Mouse (Mus musculus) MEL (cell line): ENCODE measurements around the gene Ints5. TPM values are rescaled to one million over a fixed set of nuclear protein-coding genes. Genes with fewer than 3 reads are reported as not detected.
A peak's percentile ranks its signal among the peaks of the same experiment; 100 is the strongest.

ENCODE experiments used
- DNase-seq: peaks from one replicate; pipeline ENCODE4 v3.0.0; 2011; ENCODE audit warnings: low read depth, low spot score
- H3K27ac ChIP-seq: 2 replicates; pipeline ENCODE4 v1.5.1; 2012; ENCODE audit warnings: low read depth, mild to moderate bottlenecking, control low read depth, low read length, moderate library complexity; ENCODE audit not compliant: control insufficient read depth
- H3K27me3 ChIP-seq, 2 experiments: fragments of 150-350 bp in 1 of 2; sonication (generic) in 1 of 2; 2 replicates each; pipeline ENCODE4 v1.6.1; 2012; ENCODE audit warnings: low read length in 2 of 2, mild to moderate bottlenecking in 2 of 2, improper control_type of control experiment in 1 of 2, moderate library complexity in 1 of 2; ENCODE audit not compliant: insufficient read depth in 2 of 2, control insufficient read depth in 1 of 2
- H3K36me3 ChIP-seq, 2 experiments: 2 replicates each; pipeline ENCODE4 v1.6.1; 2012 to 2014; ENCODE audit warnings: low read length in 2 of 2, improper control_type of control experiment in 1 of 2, inconsistent platforms in 1 of 2, mild to moderate bottlenecking in 1 of 2; ENCODE audit not compliant: insufficient read depth in 2 of 2, control insufficient read depth in 1 of 2
- H3K4me1 ChIP-seq, 2 experiments: fragments of 150-350 bp in 1 of 2; sonication (generic) in 1 of 2; 2 replicates each; pipeline ENCODE4 v1.6.1; 2012; ENCODE audit warnings: low read length in 2 of 2, improper control_type of control experiment in 1 of 2, mild to moderate bottlenecking in 1 of 2; ENCODE audit not compliant: insufficient read depth in 2 of 2, control insufficient read depth in 1 of 2
- H3K4me3 ChIP-seq, 2 experiments: fragments of 150-350 bp in 1 of 2; sonication (generic) in 1 of 2; 2 replicates each; pipeline ENCODE4 v1.5.1; 2012; ENCODE audit warnings: low read depth in 2 of 2, low read length in 2 of 2, mild to moderate bottlenecking in 2 of 2, moderate library complexity in 2 of 2, control low read depth in 1 of 2, improper control_type of control experiment in 1 of 2; ENCODE audit not compliant: control insufficient read depth in 1 of 2, insufficient read depth in 1 of 2
- H3K79me2 ChIP-seq: 2 replicates; pipeline ENCODE4 v1.6.1; 2012; ENCODE audit warnings: mild to moderate bottlenecking, low read length, moderate library complexity; ENCODE audit not compliant: control insufficient read depth, poor library complexity, insufficient read depth
- H3K9ac ChIP-seq: 2 replicates; pipeline ENCODE4 v1.6.1; 2012; ENCODE audit warnings: low read depth, mild to moderate bottlenecking, control low read depth, low read length, moderate library complexity; ENCODE audit not compliant: control insufficient read depth, poor library complexity, severe bottlenecking
- H3K9me3 ChIP-seq: fragments of 150-350 bp; sonication (generic); replicated peaks from 2 replicates; pipeline ENCODE4 v1.6.1; 2012; ENCODE audit warnings: mild to moderate bottlenecking, low read length, improper control_type of control experiment, moderate library complexity; ENCODE audit not compliant: insufficient read depth
- BHLHE40 ChIP-seq: IDR thresholded peaks from 2 replicates; pipeline ENCODE4 v1.6.1; 2012; ENCODE audit warnings: low read depth, mild to moderate bottlenecking, inconsistent platforms, low read length, improper control_type of control experiment, borderline replicate concordance
- CHD1 ChIP-seq: IDR thresholded peaks from 2 replicates; pipeline ENCODE4 v1.6.1; 2012; ENCODE audit warnings: low read depth, mild to moderate bottlenecking, inconsistent platforms, low read length, improper control_type of control experiment
- CHD2 ChIP-seq: IDR thresholded peaks from 2 replicates; pipeline ENCODE4 v1.6.1; 2011; ENCODE audit warnings: low read length, improper control_type of control experiment
- CTCF ChIP-seq, 3 experiments: IDR thresholded peaks in 2 of 3; conservative IDR thresholded peaks in 1 of 3; 2 replicates each; pipeline ENCODE4 v1.5.1; 2011 to 2012; ENCODE audit warnings: low read length in 3 of 3, low read depth in 2 of 3, mild to moderate bottlenecking in 2 of 3, improper control_type of control experiment in 1 of 3, inconsistent platforms in 1 of 3, mixed read lengths in 1 of 3, moderate library complexity in 1 of 3; ENCODE audit not compliant: control insufficient read depth in 1 of 3, insufficient read depth in 1 of 3, poor library complexity in 1 of 3, severe bottlenecking in 1 of 3
- ELF1 ChIP-seq: IDR thresholded peaks from 2 replicates; pipeline ENCODE4 v1.6.1; 2014; ENCODE audit warnings: low read depth, mild to moderate bottlenecking, inconsistent platforms, low read length, improper control_type of control experiment, moderate library complexity
- EP300 ChIP-seq, 2 experiments: IDR thresholded peaks; 2 replicates each; pipeline ENCODE4 v1.6.1; 2011; ENCODE audit warnings: improper control_type of control experiment in 2 of 2, low read length in 2 of 2, low read depth in 1 of 2, mild to moderate bottlenecking in 1 of 2
- ETS1 ChIP-seq: IDR thresholded peaks from 2 replicates; pipeline ENCODE4 v1.6.1; 2012; ENCODE audit warnings: low read depth, mild to moderate bottlenecking, inconsistent platforms, low read length, improper control_type of control experiment, moderate library complexity
- GATA1 ChIP-seq: IDR thresholded peaks from 2 replicates; pipeline ENCODE4 v1.6.1; 2011; ENCODE audit warnings: low read depth, low read length, improper control_type of control experiment
- JUND ChIP-seq: IDR thresholded peaks from 2 replicates; pipeline ENCODE4 v1.6.1; 2011; ENCODE audit warnings: low read depth, mild to moderate bottlenecking, improper control_type of control experiment, low read length
- MAZ ChIP-seq: IDR thresholded peaks from 2 replicates; pipeline ENCODE4 v1.6.1; 2012; ENCODE audit warnings: low read depth, mild to moderate bottlenecking, inconsistent platforms, low read length, improper control_type of control experiment
- MXI1 ChIP-seq: IDR thresholded peaks from 2 replicates; pipeline ENCODE4 v1.6.1; 2011; ENCODE audit warnings: mild to moderate bottlenecking, low read depth, low read length, improper control_type of control experiment
- MYC ChIP-seq: IDR thresholded peaks from 2 replicates; pipeline ENCODE4 v1.6.1; 2011; ENCODE audit warnings: low read depth, mild to moderate bottlenecking, low read length, improper control_type of control experiment, moderate library complexity
- POLR2AphosphoS2 ChIP-seq: IDR thresholded peaks from 2 replicates; pipeline ENCODE4 v1.6.1; 2011; ENCODE audit warnings: low read length, improper control_type of control experiment
- POLR2AphosphoS5 ChIP-seq: IDR thresholded peaks from 2 replicates; pipeline ENCODE4 v1.6.1; 2012; ENCODE audit warnings: low read depth, borderline replicate concordance, mild to moderate bottlenecking, inconsistent platforms, low read length, moderate library complexity, mixed read lengths
- SIN3A ChIP-seq: IDR thresholded peaks from 2 replicates; pipeline ENCODE4 v1.6.1; 2012; ENCODE audit warnings: low read length, improper control_type of control experiment, inconsistent platforms
- TAL1 ChIP-seq: IDR thresholded peaks from 2 replicates; pipeline ENCODE4 v1.6.1; 2012; ENCODE audit warnings: mild to moderate bottlenecking, inconsistent platforms, low read length, moderate library complexity, mixed read lengths
- TBP ChIP-seq: IDR thresholded peaks from 2 replicates; pipeline ENCODE4 v1.8.0; 2011; ENCODE audit warnings: low read depth, low read length, improper control_type of control experiment
- TCF12 ChIP-seq: IDR thresholded peaks from 2 replicates; pipeline ENCODE4 v1.6.1; 2014; ENCODE audit warnings: low read depth, mild to moderate bottlenecking, inconsistent platforms, low read length, improper control_type of control experiment, moderate library complexity
- ZMIZ1 ChIP-seq: IDR thresholded peaks from 2 replicates; pipeline ENCODE4 v1.6.1; 2012; ENCODE audit warnings: low read depth, mild to moderate bottlenecking, inconsistent platforms, low read length, improper control_type of control experiment, moderate library complexity
- polyA plus RNA-seq, 2 experiments: library from polyadenylated mRNA; stranded (reverse) in 1 of 2; unstranded in 1 of 2; fragments of >175 nt in 1 of 2; fragments of >200 nt in 1 of 2; gene quantifications; 2 replicates each; pipeline versions ENCODE4 v1.2.1 to v1.2.4; 2012; ENCODE audit warnings: low replicate concordance in 2 of 2, low read depth in 1 of 2; ENCODE audit not compliant: insufficient read length in 2 of 2, insufficient read depth in 1 of 2, missing spikeins in 1 of 2
- total RNA-seq: library from RNA; depleted of rRNA; stranded (reverse); fragments of 300-350 nt; gene quantifications from 2 replicates; pipeline ENCODE4 v1.2.3, GENCODE M21; 2012; rRNA removed

The Ints5 gene
- total and polyA plus RNA-seq, 3 experiments: 43.9 to 51.5 TPM; not detected in 1

GRCm38 (mm10) chr19:8944750-8945149, 51.9 kb downstream of the Ints5 start (continued):
- 0 out of 2 replicates have a peak, but pooled peaks have one; percentile 25 for TF ChIP-seq MYC
- TF ChIP-seq ELF1: no peak

DNA sequence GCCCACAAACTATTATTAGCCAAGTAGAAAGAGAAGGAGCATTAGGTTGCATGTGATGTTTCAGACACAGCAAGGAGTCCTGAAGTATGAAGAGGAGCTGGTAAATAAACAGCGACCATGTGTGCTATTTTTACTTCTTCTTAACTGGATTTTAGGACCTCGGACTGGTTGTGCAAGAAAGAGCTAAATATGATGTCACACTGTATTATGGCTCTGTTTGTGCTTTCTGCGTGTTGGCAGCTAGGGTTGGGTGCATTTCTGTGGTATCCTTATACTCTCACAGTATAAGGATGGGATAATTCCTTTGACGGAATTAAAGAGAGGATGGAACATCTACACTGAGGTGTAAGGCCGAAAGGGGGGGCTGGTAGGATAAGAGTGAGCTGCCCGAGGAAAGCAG, 52.4 kb downstream of the Ints5 start:
- H3K27ac ChIP-seq: no peak overlapping the region
- H3K79me2 ChIP-seq: peaks cover 38% of the 10 kb centered on the region
- H3K4me1 ChIP-seq: peaks cover 11 to 40% of the 10 kb centered on the region in 2 experiments
- peaks cover 16 to 54% of the 10 kb centered on the region in 2 experiments for H3K36me3 ChIP-seq
- H3K27me3 ChIP-seq: no peaks in the 10 kb centered on the region
- DNase-seq: no peak
- TF ChIP-seq CHD2 (no peak), POLR2AphosphoS5 (no peak), JUND (no peak), POLR2AphosphoS2 (no peak), CHD1 (no peak), ZMIZ1 (no peak), TCF12 (no peak), CTCF (IDR thresholded peaks at IDR 0.05 in 2 of 3, conservative IDR thresholded peaks at IDR 0.05 in 1 of 3; ENCODE audit: control insufficient read depth in 1 of 3, insufficient read depth in 1 of 3, low read depth in 2 of 3, low read length in 3 of 3, poor library complexity in 1 of 3, severe bottlenecking in 1 of 3) (no peak), TBP (no peak), ELF1 (no peak)
- TF ChIP-seq, all 39 proteins: peak for 0
- Histone ChIP-seq H3K9ac (no peak overlapping the region), H3K9me3 (no peaks in the 10 kb centered on the region), H3K4me3 (no peak overlapping the region)

DNA sequence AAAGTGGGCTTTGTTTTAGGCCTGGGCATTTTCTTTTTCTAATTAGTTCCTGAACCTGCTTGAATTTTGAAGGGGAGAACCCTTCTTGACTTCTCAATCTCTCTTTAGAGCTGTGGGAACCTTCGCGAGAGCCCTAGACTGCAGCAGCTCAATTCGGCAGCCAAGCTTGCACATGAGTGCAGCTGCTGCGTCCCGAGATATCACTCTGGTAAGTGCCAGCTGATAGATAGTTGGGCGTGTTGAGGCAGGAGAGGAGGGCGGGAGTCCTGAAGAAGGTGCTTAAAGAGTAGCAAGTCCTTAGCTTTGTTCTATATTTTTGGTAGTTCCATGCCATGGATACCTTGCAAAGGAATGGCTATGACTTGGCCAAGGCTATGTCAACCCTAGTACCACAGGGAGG, 54.1 kb downstream of the Ints5 start:
- no peak overlapping the region for H3K4me3 ChIP-seq
- H3K4me1 ChIP-seq: peaks cover 12 to 40% of the 10 kb centered on the region in 2 experiments

More for the DNA sequence above, 54.1 kb downstream of the Ints5 start:
- TF ChIP-seq TAL1: no peak
- no peak for TF ChIP-seq TBP
- TF ChIP-seq GATA1: no peak
- TF ChIP-seq MAZ: no peak
- peak; percentile 70; the same call in 1 of the 2 replicates for TF ChIP-seq BHLHE40
- TF ChIP-seq SIN3A: peak; percentile 74
- peak in 1 of 2 experiments; percentile 35; a peak in 1 of 4 replicates for TF ChIP-seq EP300 (IDR thresholded peaks at IDR 0.05; ENCODE audit: low read depth in 1 of 2, low read length in 2 of 2)
- peak; percentile 89 for TF ChIP-seq ETS1
- TF ChIP-seq CHD1: no peak
- TF ChIP-seq MXI1: 0 out of 2 replicates have a peak, but pooled peaks have one; percentile 50
- no peak overlapping the region for H3K27ac ChIP-seq
- H3K9me3 ChIP-seq: no peaks in the 10 kb centered on the region
- no peaks in the 10 kb centered on the region for H3K27me3 ChIP-seq
- H3K79me2 ChIP-seq: peaks cover 37% of the 10 kb centered on the region
- H3K36me3 ChIP-seq: peaks cover 22 to 66% of the 10 kb centered on the region in 2 experiments
- H3K9ac ChIP-seq: no peak overlapping the region
- DNase-seq: no peak

Other genes starting within 250 kb of the Ints5 start
Only the 30 nearest of the 33 such genes appear.
- 164 and 253 TPM in 2 replicates for gene Slc3a2, start 169.6 kb upstream of the Ints5 start, total RNA-seq
- 100 to 1,000 TPM; 428 to 670 TPM for gene Slc3a2, start 169.6 kb upstream of the Ints5 start, polyA plus RNA-seq
- gene Wdr74, start 157.2 kb upstream of the Ints5 start, total RNA-seq: 158 and 208 TPM in 2 replicates
- 100 to 1,000 TPM; 208 to 803 TPM for gene Wdr74, start 157.2 kb upstream of the Ints5 start, polyA plus RNA-seq
- gene 1700092M07Rik, start 152.3 kb upstream of the Ints5 start, total RNA-seq: 3.0 and 3.3 TPM in 2 replicates
- gene 1700092M07Rik, start 152.3 kb upstream of the Ints5 start, polyA plus RNA-seq: 1 to 10 TPM in 1 of 2 experiments, not detected in 1; 4.3 TPM
- 27.5 and 28.7 TPM in 2 replicates for gene Stx5a, start 151.6 kb upstream of the Ints5 start, total RNA-seq
- gene Stx5a, start 151.6 kb upstream of the Ints5 start, polyA plus RNA-seq: 10 to 100 TPM in 1 of 2 experiments, not detected in 1; 50.0 TPM
- 107 and 122 TPM in 2 replicates for gene Nxf1, start 135.9 kb upstream of the Ints5 start, total RNA-seq
- gene Nxf1, start 135.9 kb upstream of the Ints5 start, polyA plus RNA-seq: 100 to 1,000 TPM; 231 to 296 TPM
- 7.5 and 7.8 TPM in 2 replicates for gene Tmem223, start 122.0 kb upstream of the Ints5 start, total RNA-seq
- gene Tmem223, start 122.0 kb upstream of the Ints5 start, polyA plus RNA-seq: 10 to 100 TPM in 1 of 2 experiments, not detected in 1; 23.2 TPM
- gene Tmem179b, start 118.5 kb upstream of the Ints5 start, total RNA-seq: 49.2 and 60.0 TPM in 2 replicates
- 100 to 1,000 TPM in 1 of 2 experiments, not detected in 1; 101 TPM for gene Tmem179b, start 118.5 kb upstream of the Ints5 start, polyA plus RNA-seq
- gene Taf6l, start 106.6 kb upstream of the Ints5 start, total RNA-seq: 15.3 and 18.3 TPM in 2 replicates
- gene Taf6l, start 106.6 kb upstream of the Ints5 start, polyA plus RNA-seq: 10 to 100 TPM in 1 of 2 experiments, not detected in 1; 25.5 TPM
- 165 and 188 TPM in 2 replicates for gene Polr2g, start 94.4 kb upstream of the Ints5 start, total RNA-seq
- gene Polr2g, start 94.4 kb upstream of the Ints5 start, polyA plus RNA-seq: 100 to 1,000 TPM in 1 of 2 experiments, not detected in 1; 181 TPM
- gene Zbtb3, start 90.5 kb upstream of the Ints5 start, total RNA-seq: 2.6 and 2.9 TPM in 2 replicates
- 1 to 10 TPM in 1 of 2 experiments, not detected in 1; 2.4 TPM for gene Zbtb3, start 90.5 kb upstream of the Ints5 start, polyA plus RNA-seq
- 22.9 and 24.2 TPM in 2 replicates for gene Ttc9c, start 73.7 kb upstream of the Ints5 start, total RNA-seq
- gene Ttc9c, start 73.7 kb upstream of the Ints5 start, polyA plus RNA-seq: 10 to 100 TPM in 1 of 2 experiments, not detected in 1; 29.8 TPM
- gene Hnrnpul2, start 73.0 kb upstream of the Ints5 start, total RNA-seq: 39.4 and 44.6 TPM in 2 replicates
- 100 to 1,000 TPM; 106 to 174 TPM for gene Hnrnpul2, start 73.0 kb upstream of the Ints5 start, polyA plus RNA-seq
- 0.23 TPM in 1 of 2 replicates, not detected in the other for gene AC129217.1, start 63.2 kb upstream of the Ints5 start, total RNA-seq
- 10 to 100 TPM in 1 of 2 experiments, not detected in 1; 53.4 TPM for gene AC129217.1, start 63.2 kb upstream of the Ints5 start, polyA plus RNA-seq
- gene Bscl2, start 55.5 kb upstream of the Ints5 start, total RNA-seq: 26.0 and 29.5 TPM in 2 replicates
- 10 to 100 TPM in 1 of 2 experiments, not detected in 1; 51.3 TPM for gene Bscl2, start 55.5 kb upstream of the Ints5 start, polyA plus RNA-seq
- 0.15 and 0.29 TPM in 2 replicates for gene Gng3, start 53.8 kb upstream of the Ints5 start, total RNA-seq
- gene Gng3, start 53.8 kb upstream of the Ints5 start, polyA plus RNA-seq: 1 to 10 TPM in 1 of 2 experiments, not detected in 1; 2.5 TPM
- 0.15 and 0.26 TPM in 2 replicates for gene Lrrn4cl, start 42.2 kb upstream of the Ints5 start, total RNA-seq
- gene Lrrn4cl, start 42.2 kb upstream of the Ints5 start, polyA plus RNA-seq: under 1 TPM in 1 of 2 experiments, not detected in 1; 0.54 TPM
- gene Ubxn1, start 21.5 kb upstream of the Ints5 start, total RNA-seq: 179 and 187 TPM in 2 replicates
- 100 to 1,000 TPM in 1 of 2 experiments, not detected in 1; 366 TPM for gene Ubxn1, start 21.5 kb upstream of the Ints5 start, polyA plus RNA-seq
- gene Uqcc3, start 12.1 kb upstream of the Ints5 start, total RNA-seq: 46.3 and 49.4 TPM in 2 replicates
- gene Uqcc3, start 12.1 kb upstream of the Ints5 start, polyA plus RNA-seq: 10 to 100 TPM in 1 of 2 experiments, not detected in 1; 55.0 TPM
- 10.3 and 15.5 TPM in 2 replicates for gene Lbhd1, start 9.3 kb upstream of the Ints5 start, total RNA-seq
- 100 to 1,000 TPM in 1 of 2 experiments, 10 to 100 TPM in 1; 46.5 to 123 TPM for gene Lbhd1, start 9.3 kb upstream of the Ints5 start, polyA plus RNA-seq
- gene Gm49403, start 9.1 kb upstream of the Ints5 start, total RNA-seq: not detected in 2 replicates
- gene Gm49403, start 9.1 kb upstream of the Ints5 start, polyA plus RNA-seq: not detected
- 171 and 184 TPM in 2 replicates for gene 1810009A15Rik, start 4.2 kb upstream of the Ints5 start, total RNA-seq
- 100 to 1,000 TPM in 1 of 2 experiments, not detected in 1; 189 TPM for gene 1810009A15Rik, start 4.2 kb upstream of the Ints5 start, polyA plus RNA-seq
- gene Gm49416, start 4.1 kb upstream of the Ints5 start, total RNA-seq: 0.77 TPM in 1 of 2 replicates, not detected in the other
- gene Gm49416, start 4.1 kb upstream of the Ints5 start, polyA plus RNA-seq: 10 to 100 TPM in 1 of 2 experiments, not detected in 1; 31.2 TPM
- 104 and 122 TPM in 2 replicates for gene Ganab, start 5.1 kb downstream of the Ints5 start, total RNA-seq
- 100 to 1,000 TPM in 1 of 2 experiments, not detected in 1; 123 TPM for gene Ganab, start 5.1 kb downstream of the Ints5 start, polyA plus RNA-seq
- 21.0 and 26.2 TPM in 2 replicates for gene B3gat3, start 27.4 kb downstream of the Ints5 start, total RNA-seq
- gene B3gat3, start 27.4 kb downstream of the Ints5 start, polyA plus RNA-seq: 10 to 100 TPM in 1 of 2 experiments, not detected in 1; 35.4 TPM
- 1.6 and 4.1 TPM in 2 replicates for gene Rom1, start 36.4 kb downstream of the Ints5 start, total RNA-seq
- 1 to 10 TPM in 1 of 2 experiments, not detected in 1; 3.1 TPM for gene Rom1, start 36.4 kb downstream of the Ints5 start, polyA plus RNA-seq
- gene Eml3, start 36.5 kb downstream of the Ints5 start, total RNA-seq: 13.0 and 16.6 TPM in 2 replicates
- 10 to 100 TPM in 1 of 2 experiments, not detected in 1; 23.4 TPM for gene Eml3, start 36.5 kb downstream of the Ints5 start, polyA plus RNA-seq
- 150 and 171 TPM in 2 replicates for gene Mta2, start 48.9 kb downstream of the Ints5 start, total RNA-seq
- gene Mta2, start 48.9 kb downstream of the Ints5 start, polyA plus RNA-seq: 100 to 1,000 TPM; 116 to 167 TPM
- gene Tut1, start 60.8 kb downstream of the Ints5 start, total RNA-seq: 54.6 and 54.9 TPM in 2 replicates
- 10 to 100 TPM in 1 of 2 experiments, not detected in 1; 68.2 TPM for gene Tut1, start 60.8 kb downstream of the Ints5 start, polyA plus RNA-seq
- gene Eef1g, start 74.0 kb downstream of the Ints5 start, total RNA-seq: 1,362 and 1,397 TPM in 2 replicates
- 1,000 to 10,000 TPM; 1,691 to 1,817 TPM for gene Eef1g, start 74.0 kb downstream of the Ints5 start, polyA plus RNA-seq
- 1.2 and 1.3 TPM in 2 replicates for gene Ahnak, start 96.3 kb downstream of the Ints5 start, total RNA-seq
- 1 to 10 TPM in 1 of 2 experiments, not detected in 1; 2.2 TPM for gene Ahnak, start 96.3 kb downstream of the Ints5 start, polyA plus RNA-seq